Mouse (Mus musculus): ENCODE data around the gene Tagap.
"Not testable (repeated sequence)": the region's sequence is repeated elsewhere in the genome, so short reads cannot be mapped to it uniquely, and the experiment has no call there.

Gene Tagap

GRCm38 (mm10) chr17:7914596-7915227 is 11.1 kb upstream of the Tagap start:
- no peak for DNase-seq (ENCODE audit: extremely low spot score)

GRCm38 (mm10) chr17:7915791-7916190 is 10.0 kb upstream of the Tagap start:
- no peak for DNase-seq (ENCODE audit: extremely low spot score)

- no peak for DNase-seq (ENCODE audit: extremely low spot score)
These were observed 8.8 kb upstream of the Tagap start for GRCm38 (mm10) chr17:7916782-7917574.

GRCm38 (mm10) chr17:7918355-7918754 is 7.4 kb upstream of the Tagap start:
- no peak for DNase-seq (ENCODE audit: extremely low spot score)

- no peak for DNase-seq (ENCODE audit: extremely low spot score)
These were observed 6.6 kb upstream of the Tagap start for GRCm38 (mm10) chr17:7919209-7919608.

GRCm38 (mm10) chr17:7922564-7922963 is 3.2 kb upstream of the Tagap start:
- no peak for DNase-seq (ENCODE audit: extremely low spot score)

- DNase-seq (ENCODE audit: extremely low spot score), result no peak
These were observed 1.5 kb upstream of the Tagap start for GRCm38 (mm10) chr17:7924185-7924725.

- peak; percentile 33 for DNase-seq (ENCODE audit: extremely low spot score)
These were observed 2.1 kb downstream of the Tagap start for GRCm38 (mm10) chr17:7927582-7928535.

- no peak for DNase-seq (ENCODE audit: extremely low spot score)
These were observed 2.9 kb downstream of the Tagap start for GRCm38 (mm10) chr17:7928662-7929061.

GRCm38 (mm10) chr17:7929279-7929678 is 3.5 kb downstream of the Tagap start:
- no peak for DNase-seq (ENCODE audit: extremely low spot score)

- DNase-seq (ENCODE audit: extremely low spot score), result no peak
These were observed 5.5 kb downstream of the Tagap start for GRCm38 (mm10) chr17:7931096-7931990.

GRCm38 (mm10) chr17:7932121-7932520 is 6.3 kb downstream of the Tagap start:
- not testable (repeated sequence) for DNase-seq (ENCODE audit: extremely low spot score)

- no peak for DNase-seq (ENCODE audit: extremely low spot score)
These were observed 13.8 kb downstream of the Tagap start for GRCm38 (mm10) chr17:7939640-7940039.

- peak; percentile 92 for DNase-seq (ENCODE audit: extremely low spot score)
These were observed 19.6 kb downstream of the Tagap start, which contains the start of gene Rsph3a for GRCm38 (mm10) chr17:7945117-7946052. Gene Rsph3a (plus strand): TSS chr17:7945614.

- DNase-seq (ENCODE audit: extremely low spot score), result not testable (repeated sequence)
These were observed 20.3 kb downstream of the Tagap start for GRCm38 (mm10) chr17:7946053-7946627.

GRCm38 (mm10) chr17:7951333-7951732 is 25.5 kb downstream of the Tagap start:
- not testable (repeated sequence) for DNase-seq (ENCODE audit: extremely low spot score)

GRCm38 (mm10) chr17:7957242-7957641 is 31.4 kb downstream of the Tagap start:
- not testable (repeated sequence) for DNase-seq (ENCODE audit: extremely low spot score)

- DNase-seq (ENCODE audit: extremely low spot score), result not testable (repeated sequence)
These were observed 37.5 kb downstream of the Tagap start for GRCm38 (mm10) chr17:7963333-7963732.

- DNase-seq (ENCODE audit: extremely low spot score), result not testable (repeated sequence)
These were observed 38.6 kb downstream of the Tagap start for GRCm38 (mm10) chr17:7964398-7964797.

Data from embryo, embryonic 9.5 days (tissue).